Mouse (Mus musculus): Measurements from ENCODE around the gene Ncam1. TPM values are rescaled to one million over a fixed set of nuclear protein-coding genes. Genes with fewer than 3 reads are reported as not detected.

Ncam1 gene
- polyA plus RNA-seq, 1 experiment from 2014 or later, result 65.1 TPM

GRCm38 (mm10) chr9:49621691-49622090, 177.0 kb downstream of the Ncam1 start:
- no peaks in the 10 kb centered on the region for H3K9me3 ChIP-seq (ENCODE audit: control insufficient read depth, low read length)
- no peak overlapping the region for H3K27ac ChIP-seq (ENCODE audit: low read length)
- no peaks in the 10 kb centered on the region for H3K27me3 ChIP-seq (replicated peaks; ENCODE audit: control insufficient read depth, insufficient read depth, low read length)
- WGBS, result 88% methylated on average over 11 of the region's 11 CpGs
- H3K36me3 ChIP-seq (ENCODE audit: control insufficient read depth, insufficient read depth, low read length), result no peaks in the 10 kb centered on the region
- H3K4me1 ChIP-seq (ENCODE audit: control insufficient read depth, insufficient read depth, low read length), result no peaks in the 10 kb centered on the region
- no peak overlapping the region for H3K4me2 ChIP-seq (ENCODE audit: low read depth, low read length)
- no peak for ATAC-seq
- H3K9ac ChIP-seq (ENCODE audit: low read depth, low read length), result no peak overlapping the region
- H3K4me3 ChIP-seq (ENCODE audit: low read length), result no peak overlapping the region

GRCm38 (mm10) chr9:49618699-49619392, 179.9 kb downstream of the Ncam1 start:
- 76% methylated on average over 9 of the region's 9 CpGs for WGBS
- Histone ChIP-seq H3K9me3 (ENCODE audit: control insufficient read depth, low read length) (no peaks in the 10 kb centered on the region), H3K27ac (ENCODE audit: low read length) (no peak overlapping the region), H3K4me1 (ENCODE audit: control insufficient read depth, insufficient read depth, low read length) (no peaks in the 10 kb centered on the region), H3K9ac (ENCODE audit: low read depth, low read length) (no peak overlapping the region), H3K4me2 (ENCODE audit: low read depth, low read length) (no peak overlapping the region), H3K36me3 (ENCODE audit: control insufficient read depth, insufficient read depth, low read length) (peaks cover 3% of the 10 kb centered on the region; the same call in 1 of the 2 replicates), H3K27me3 (replicated peaks; ENCODE audit: control insufficient read depth, insufficient read depth, low read length) (no peaks in the 10 kb centered on the region), H3K4me3 (ENCODE audit: low read length) (no peak overlapping the region)
- no peak for ATAC-seq

- H3K9me3 ChIP-seq (ENCODE audit: control insufficient read depth, low read length), result no peaks in the 10 kb centered on the region
- H3K9ac ChIP-seq (ENCODE audit: low read depth, low read length), result no peak overlapping the region
- no peak overlapping the region for H3K27ac ChIP-seq (ENCODE audit: low read length)
- H3K36me3 ChIP-seq (ENCODE audit: control insufficient read depth, insufficient read depth, low read length), result peaks cover 3% of the 10 kb centered on the region; the same call in 1 of the 2 replicates
- WGBS, result 62% methylated on average over 2 of the region's 2 CpGs
- H3K27me3 ChIP-seq (replicated peaks; ENCODE audit: control insufficient read depth, insufficient read depth, low read length), result no peaks in the 10 kb centered on the region
- H3K4me1 ChIP-seq (ENCODE audit: control insufficient read depth, insufficient read depth, low read length), result no peaks in the 10 kb centered on the region
- H3K4me3 ChIP-seq (ENCODE audit: low read length), result no peak overlapping the region
- no peak for ATAC-seq
- no peak overlapping the region for H3K4me2 ChIP-seq (ENCODE audit: low read depth, low read length)
Observed at GRCm38 (mm10) chr9:49618266-49618665, 180.5 kb downstream of the Ncam1 start.

- no peak for ATAC-seq
- no peaks in the 10 kb centered on the region for H3K4me1 ChIP-seq (ENCODE audit: control insufficient read depth, insufficient read depth, low read length)
- no peaks in the 10 kb centered on the region for H3K9me3 ChIP-seq (ENCODE audit: control insufficient read depth, low read length)
- WGBS, result 19% methylated on average over 3 of the region's 3 CpGs
- H3K27me3 ChIP-seq (replicated peaks; ENCODE audit: control insufficient read depth, insufficient read depth, low read length), result no peaks in the 10 kb centered on the region
- H3K27ac ChIP-seq (ENCODE audit: low read length), result no peak overlapping the region
- no peak overlapping the region for H3K4me3 ChIP-seq (ENCODE audit: low read length)
- H3K9ac ChIP-seq (ENCODE audit: low read depth, low read length), result no peak overlapping the region
- H3K36me3 ChIP-seq (ENCODE audit: control insufficient read depth, insufficient read depth, low read length), result peaks cover 3% of the 10 kb centered on the region; the same call in 1 of the 2 replicates
- H3K4me2 ChIP-seq (ENCODE audit: low read depth, low read length), result no peak overlapping the region
Observed at GRCm38 (mm10) chr9:49617216-49617615, 181.5 kb downstream of the Ncam1 start.

GRCm38 (mm10) chr9:49612387-49612786, 186.3 kb downstream of the Ncam1 start:
- ATAC-seq, result no peak
- Histone ChIP-seq H3K4me2 (ENCODE audit: low read depth, low read length) (no peak overlapping the region), H3K9me3 (ENCODE audit: control insufficient read depth, low read length) (no peaks in the 10 kb centered on the region), H3K27ac (ENCODE audit: low read length) (no peak overlapping the region), H3K9ac (ENCODE audit: low read depth, low read length) (no peak overlapping the region), H3K36me3 (ENCODE audit: control insufficient read depth, insufficient read depth, low read length) (peaks cover 3% of the 10 kb centered on the region; the same call in 1 of the 2 replicates), H3K4me1 (ENCODE audit: control insufficient read depth, insufficient read depth, low read length) (no peaks in the 10 kb centered on the region), H3K4me3 (ENCODE audit: low read length) (no peak overlapping the region), H3K27me3 (replicated peaks; ENCODE audit: control insufficient read depth, insufficient read depth, low read length) (no peaks in the 10 kb centered on the region)

- H3K4me1 ChIP-seq (ENCODE audit: control insufficient read depth, insufficient read depth, low read length), result 0 out of 2 replicates have a peak, but pooled peaks cover 4% of the 10 kb centered on the region
- H3K4me3 ChIP-seq (ENCODE audit: low read length), result no peak overlapping the region
- no peak overlapping the region for H3K4me2 ChIP-seq (ENCODE audit: low read depth, low read length)
- ATAC-seq, result no peak
- no peak overlapping the region for H3K27ac ChIP-seq (ENCODE audit: low read length)
- no peak overlapping the region for H3K9ac ChIP-seq (ENCODE audit: low read depth, low read length)
- no peaks in the 10 kb centered on the region for H3K36me3 ChIP-seq (ENCODE audit: control insufficient read depth, insufficient read depth, low read length)
- H3K9me3 ChIP-seq (ENCODE audit: control insufficient read depth, low read length), result no peaks in the 10 kb centered on the region
- H3K27me3 ChIP-seq (replicated peaks; ENCODE audit: control insufficient read depth, insufficient read depth, low read length), result no peaks in the 10 kb centered on the region
- WGBS, result 56% methylated on average over 2 of the region's 2 CpGs
Observed at GRCm38 (mm10) chr9:49608191-49608590, 190.5 kb downstream of the Ncam1 start.

GRCm38 (mm10) chr9:49606717-49607116, 192.0 kb downstream of the Ncam1 start:
- H3K9me3 ChIP-seq (ENCODE audit: control insufficient read depth, low read length), result no peaks in the 10 kb centered on the region
- 0 out of 2 replicates have a peak, but pooled peaks cover 4% of the 10 kb centered on the region for H3K4me1 ChIP-seq (ENCODE audit: control insufficient read depth, insufficient read depth, low read length)
- H3K4me3 ChIP-seq (ENCODE audit: low read length), result no peak overlapping the region
- H3K27ac ChIP-seq (ENCODE audit: low read length), result no peak overlapping the region
- ATAC-seq, result no peak
- no peaks in the 10 kb centered on the region for H3K27me3 ChIP-seq (replicated peaks; ENCODE audit: control insufficient read depth, insufficient read depth, low read length)
- WGBS, result 19% methylated on average over 2 of the region's 2 CpGs
- no peaks in the 10 kb centered on the region for H3K36me3 ChIP-seq (ENCODE audit: control insufficient read depth, insufficient read depth, low read length)
- no peak overlapping the region for H3K4me2 ChIP-seq (ENCODE audit: low read depth, low read length)
- no peak overlapping the region for H3K9ac ChIP-seq (ENCODE audit: low read depth, low read length)

- ATAC-seq, result no peak
- WGBS, result 32% methylated on average over 5 of the region's 5 CpGs
Observed at GRCm38 (mm10) chr9:49606317-49606716, 192.4 kb downstream of the Ncam1 start.

GRCm38 (mm10) chr9:49605791-49606190, 192.9 kb downstream of the Ncam1 start:
- H3K9me3 ChIP-seq (ENCODE audit: control insufficient read depth, low read length), result no peaks in the 10 kb centered on the region
- no peak overlapping the region for H3K9ac ChIP-seq (ENCODE audit: low read depth, low read length)
- no peak overlapping the region for H3K4me2 ChIP-seq (ENCODE audit: low read depth, low read length)
- WGBS, result 36% methylated on average over 4 of the region's 4 CpGs
- no peaks in the 10 kb centered on the region for H3K27me3 ChIP-seq (replicated peaks; ENCODE audit: control insufficient read depth, insufficient read depth, low read length)
- no peaks in the 10 kb centered on the region for H3K36me3 ChIP-seq (ENCODE audit: control insufficient read depth, insufficient read depth, low read length)
- no peak overlapping the region for H3K4me3 ChIP-seq (ENCODE audit: low read length)
- no peak overlapping the region; the same call in 1 of the 2 replicates for H3K27ac ChIP-seq (ENCODE audit: low read length)
- H3K4me1 ChIP-seq (ENCODE audit: control insufficient read depth, insufficient read depth, low read length), result 0 out of 2 replicates have a peak, but pooled peaks cover 4% of the 10 kb centered on the region
- ATAC-seq, result no peak

More at GRCm38 (mm10) chr9:49606317-49606716, 192.4 kb downstream of the Ncam1 start:
- H3K9me3 ChIP-seq (ENCODE audit: control insufficient read depth, low read length), result no peaks in the 10 kb centered on the region
- H3K27ac ChIP-seq (ENCODE audit: low read length), result no peak overlapping the region; the same call in 1 of the 2 replicates
- H3K36me3 ChIP-seq (ENCODE audit: control insufficient read depth, insufficient read depth, low read length), result no peaks in the 10 kb centered on the region
- H3K4me3 ChIP-seq (ENCODE audit: low read length), result no peak overlapping the region
- H3K4me2 ChIP-seq (ENCODE audit: low read depth, low read length), result no peak overlapping the region
- H3K27me3 ChIP-seq (replicated peaks; ENCODE audit: control insufficient read depth, insufficient read depth, low read length), result no peaks in the 10 kb centered on the region
- H3K9ac ChIP-seq (ENCODE audit: low read depth, low read length), result no peak overlapping the region
- H3K4me1 ChIP-seq (ENCODE audit: control insufficient read depth, insufficient read depth, low read length), result 0 out of 2 replicates have a peak, but pooled peaks cover 4% of the 10 kb centered on the region

All from intestine, embryonic 16.5 days (tissue).